Comparison of ENCODE assay signal across 11 mouse cellular contexts in genomic region chr5:147646351-147646929, GRCm38 (mm10).
DNase-seq lines count a peak whose midpoint lies in the region; ATAC-seq and TF ChIP-seq lines count a peak whose summit lies in the region.
"Had no signal": no experiment of that assay in that cellular context is flagged by ENCODE, and none has a peak within 500 bp of the region (broad histone marks: within the 10 kb centered on the region; RNA-seq: fewer than 3 reads in every experiment).

No protein-coding gene starts in this region.

- H3K27ac ChIP-seq in layer of hippocampus, adult 2 months = peak overlapping the region; percentile 54
- 0 out of 2 replicates have a peak overlapping the region, but pooled peaks have one; percentile 11 for H3K27ac ChIP-seq in embryonic facial prominence, embryonic 15.5 days (replicated peaks)
- peak overlapping the region; percentile 82 for H3K27ac ChIP-seq in heart, embryonic 15.5 days
- H3K27ac ChIP-seq in intestine, postnatal 0 days (ENCODE audit: low read depth, low read length) = no peak overlapping the region
- H3K27ac ChIP-seq: forebrain, embryonic 13.5 days; liver, embryonic 14.5 days had no signal

- no peak overlapping the region for H3K9ac ChIP-seq in embryonic facial prominence, embryonic 15.5 days
- no peak overlapping the region for H3K9ac ChIP-seq in heart, embryonic 15.5 days
- H3K9ac ChIP-seq in intestine, postnatal 0 days (ENCODE audit: low read depth, low read length) = no peak overlapping the region
- H3K9ac ChIP-seq: forebrain, embryonic 13.5 days; liver, embryonic 14.5 days had no signal

- H3K4me2 ChIP-seq in embryonic facial prominence, embryonic 15.5 days (replicated peaks) = no peak overlapping the region
- H3K4me2 ChIP-seq in heart, embryonic 15.5 days = no peak overlapping the region
- no peak overlapping the region for H3K4me2 ChIP-seq in intestine, postnatal 0 days (replicated peaks; ENCODE audit: low read depth)
- H3K4me2 ChIP-seq: forebrain, embryonic 13.5 days had no signal

- no peaks in the 10 kb centered on the region for H3K27me3 ChIP-seq in embryonic facial prominence, embryonic 15.5 days
- no peaks in the 10 kb centered on the region for H3K27me3 ChIP-seq in heart, embryonic 15.5 days
- no peaks in the 10 kb centered on the region for H3K27me3 ChIP-seq in intestine, postnatal 0 days (replicated peaks; ENCODE audit: control insufficient read depth, insufficient read depth, low read length)
- H3K27me3 ChIP-seq: forebrain, embryonic 13.5 days had no signal

- H3K4me1 ChIP-seq in embryonic facial prominence, embryonic 15.5 days = peaks cover 7% of the 10 kb centered on the region
- peaks cover 22% of the 10 kb centered on the region for H3K4me1 ChIP-seq in heart, embryonic 15.5 days (replicated peaks)
- no peaks in the 10 kb centered on the region for H3K4me1 ChIP-seq in intestine, postnatal 0 days (replicated peaks; ENCODE audit: control insufficient read depth, insufficient read depth, low read length)

- TF ChIP-seq CTCF in layer of hippocampus, adult 2 months (conservative IDR thresholded peaks at IDR 0.05) = no peak
- TF ChIP-seq CTCF in intestine, postnatal 0 days (IDR thresholded peaks at IDR 0.05; ENCODE audit: low read depth) = no peak

- H3K4me3 ChIP-seq in layer of hippocampus, adult 2 months = no peak overlapping the region
- no peak overlapping the region for H3K4me3 ChIP-seq in embryonic facial prominence, embryonic 15.5 days (replicated peaks)
- H3K4me3 ChIP-seq in heart, embryonic 15.5 days = no peak overlapping the region
- no peak overlapping the region for H3K4me3 ChIP-seq in intestine, postnatal 0 days (ENCODE audit: low read depth, low read length)
- H3K4me3 ChIP-seq: forebrain, embryonic 13.5 days had no signal

- no peak for DNase-seq in layer of hippocampus, adult 2 months (ENCODE audit: low spot score in 2 of 2)
- no peak for DNase-seq in layer of hippocampus, adult 8-10 months (ENCODE audit: low spot score in 2 of 2)
- DNase-seq in lung, postnatal 14 days = peak; percentile 44
- no peak for DNase-seq in layer of hippocampus, adult 11-12 months (ENCODE audit: low spot score)
- no peak for DNase-seq in urinary bladder, postnatal 10 days (ENCODE audit: low spot score)
- DNase-seq: thymus, postnatal 4 days had no signal

- H3K9me3 ChIP-seq in embryonic facial prominence, embryonic 15.5 days (replicated peaks) = no peaks in the 10 kb centered on the region
- no peaks in the 10 kb centered on the region for H3K9me3 ChIP-seq in heart, embryonic 15.5 days (replicated peaks)
- no peaks in the 10 kb centered on the region for H3K9me3 ChIP-seq in intestine, postnatal 0 days (ENCODE audit: control insufficient read depth)
- H3K9me3 ChIP-seq: forebrain, embryonic 13.5 days had no signal

- no peak for ATAC-seq in embryonic facial prominence, embryonic 15.5 days (ENCODE audit: insufficient number of reproducible peaks, low FRiP score, low TSS enrichment, low read depth)
- ATAC-seq in heart, embryonic 15.5 days (replicated peaks; ENCODE audit: insufficient number of reproducible peaks, insufficient read depth, low FRiP score, low read depth) = no peak
- no peak for ATAC-seq in intestine, postnatal 0 days
- ATAC-seq: forebrain, embryonic 13.5 days had no signal

- 70% methylated on average over 14 of the region's 14 CpGs for whole genome bisulfite sequencing in embryonic facial prominence, embryonic 15.5 days
- WGBS in heart, embryonic 15.5 days = 65% methylated on average over 14 of the region's 14 CpGs
- WGBS in intestine, postnatal 0 days = 75% methylated on average over 14 of the region's 14 CpGs

- H3K36me3 ChIP-seq in embryonic facial prominence, embryonic 15.5 days = no peaks in the 10 kb centered on the region
- no peaks in the 10 kb centered on the region for H3K36me3 ChIP-seq in heart, embryonic 15.5 days
- H3K36me3 ChIP-seq in intestine, postnatal 0 days (ENCODE audit: control insufficient read depth, insufficient read depth) = no peaks in the 10 kb centered on the region
